Mouse (Mus musculus): ENCODE results near the gene Sfxn5.

DNA sequence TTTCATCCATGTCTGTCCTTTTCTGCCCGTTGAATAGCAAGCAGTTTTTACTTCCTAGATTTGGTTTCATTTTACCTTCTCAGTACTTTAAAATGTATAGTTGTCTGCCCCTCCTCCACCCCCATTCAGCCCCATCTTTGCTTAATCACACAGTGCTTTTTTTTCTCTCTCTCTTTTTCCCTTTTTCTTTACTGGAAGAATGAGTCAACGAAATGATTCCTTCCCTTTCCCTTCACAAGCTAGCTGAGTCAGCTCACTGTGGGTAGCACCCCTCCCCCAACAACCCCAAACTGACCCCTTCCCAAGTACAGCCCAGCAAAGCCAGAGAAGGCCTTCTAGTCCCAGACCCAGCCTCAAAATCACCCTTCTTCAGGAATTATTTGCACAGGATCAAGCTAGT, 8.1 kb downstream of the Sfxn5 start:
- TF ChIP-seq POLR2A (IDR thresholded peaks at IDR 0.05; ENCODE audit: low read depth, low read length) = no peak
- TF ChIP-seq CTCF (IDR thresholded peaks at IDR 0.05; ENCODE audit: extremely low read depth, insufficient read length, insufficient replicate concordance, low read depth, low read length) = no peak

All from small intestine, adult 2 months (tissue).